Mouse (Mus musculus) limb, embryonic 14.5 days (tissue): ENCODE results near the gene Ly6g6e. TPM values are rescaled to one million over a fixed set of nuclear protein-coding genes. Genes with fewer than 3 reads are reported as not detected.
A peak's percentile ranks its signal among the peaks of the same experiment; 100 is the strongest.

Experiments used
- ATAC-seq: fragments of 200-750 bp; cut with Nextera tagmentation; 2 replicates; pipeline ENCODE4 v1.8.0; 2017; ENCODE audit warnings: low read depth, moderate number of reproducible peaks, moderate TSS enrichment; ENCODE audit not compliant: low FRiP score
- DNase-seq: peaks from one replicate; pipeline ENCODE4 v3.0.0-alpha.2; 2015; ENCODE audit warnings: low spot score
- H3K27ac ChIP-seq: fragments of 300-500 bp; sonication (generic); replicated peaks from 2 replicates; pipeline ENCODE4 v1.5.1; 2014; ENCODE audit warnings: low read depth, mild to moderate bottlenecking, low read length, moderate library complexity, mixed read lengths
- H3K27me3 ChIP-seq: fragments of 300-500 bp; sonication (generic); 2 replicates; pipeline ENCODE4 v1.6.1; 2014; ENCODE audit warnings: low read length, mixed read lengths; ENCODE audit not compliant: control insufficient read depth, insufficient read depth
- H3K36me3 ChIP-seq: fragments of 300-500 bp; sonication (generic); 2 replicates; pipeline ENCODE4 v1.6.1; 2014; ENCODE audit warnings: mild to moderate bottlenecking, low read length, moderate library complexity, mixed read lengths; ENCODE audit not compliant: control insufficient read depth, insufficient read depth
- H3K4me1 ChIP-seq: fragments of 300-500 bp; sonication (generic); 2 replicates; pipeline ENCODE4 v1.6.1; 2014; ENCODE audit warnings: antibody characterized with exemption, low read length, mixed read lengths; ENCODE audit not compliant: control insufficient read depth, insufficient read depth
- H3K4me2 ChIP-seq: fragments of 300-500 bp; sonication (generic); replicated peaks from 2 replicates; pipeline ENCODE4 v1.6.1; 2014; ENCODE audit warnings: low read depth, mild to moderate bottlenecking, low read length, moderate library complexity; ENCODE audit not compliant: severe bottlenecking
- H3K4me3 ChIP-seq: fragments of 300-500 bp; sonication (generic); replicated peaks from 2 replicates; pipeline ENCODE4 v1.5.1; 2014; ENCODE audit warnings: low read length
- H3K9ac ChIP-seq: fragments of 300-500 bp; sonication (generic); 2 replicates; pipeline ENCODE4 v1.6.1; 2014; ENCODE audit warnings: mild to moderate bottlenecking, low read depth, low read length, moderate library complexity; ENCODE audit not compliant: severe bottlenecking
- H3K9me3 ChIP-seq: fragments of 300-500 bp; sonication (generic); 2 replicates; pipeline ENCODE4 v1.6.1; 2016; ENCODE audit warnings: low read length; ENCODE audit not compliant: control insufficient read depth
- POLR2A ChIP-seq: fragments of 200-500 bp; IDR thresholded peaks from 2 replicates; pipeline ENCODE4 v1.8.0; 2012; ENCODE audit warnings: inconsistent platforms, mild to moderate bottlenecking, moderate library complexity, borderline replicate concordance; ENCODE audit not compliant: insufficient read depth, insufficient read length; ENCODE audit errors: extremely low read depth
- WGBS: fragments of 180-500 bp; shearing (Covaris S2); extraction: QIAGEN DNeasy Blood & Tissue Kit; methylation state at CpG from one replicate; pipeline ENCODE4 v1.1.7; 2014; 5-methylcytosine and 5-hydroxymethylcytosine counted together
- polyA plus RNA-seq, 2 experiments: library from polyadenylated mRNA; depleted of rRNA in 1 of 2; stranded (reverse) in 1 of 2; unstranded in 1 of 2; fragments of >200 nt; fragmentation: Nextera tagmentation in 1 of 2; extraction: Ambion mirVana in 1 of 2; gene quantifications; 2 replicates each; pipeline versions ENCODE4 v1.2.1 to v1.2.3; 2012 to 2014

Gene Ly6g6e
- polyA plus RNA-seq, 2 experiments, result 14.8 to 28.4 TPM

DNA sequence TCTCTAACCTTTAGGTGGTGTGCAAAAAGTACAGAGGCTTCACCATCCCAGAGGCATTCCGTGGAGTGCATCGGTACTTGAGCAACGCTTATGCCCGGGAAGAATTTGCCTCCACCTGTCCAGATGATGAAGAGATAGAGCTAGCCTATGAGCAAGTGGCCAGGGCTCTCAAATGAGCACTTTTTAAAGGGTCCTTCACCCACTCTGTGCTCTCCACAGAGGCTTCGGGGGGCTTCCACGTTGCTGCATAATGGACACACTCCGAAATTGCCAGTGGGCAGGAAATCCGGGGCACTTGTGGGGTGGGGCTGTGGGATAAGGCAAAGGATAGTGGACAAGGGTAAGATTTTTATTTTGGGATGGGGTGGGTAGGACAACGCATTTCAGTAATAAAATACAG is 18.4 kb upstream of the Ly6g6e start:
- Histone ChIP-seq H3K36me3 (peaks cover 76% of the 10 kb centered on the region), H3K27ac (no peak overlapping the region), H3K4me2 (peak overlapping the region; percentile 89; the same call in 1 of the 2 replicates), H3K9me3 (no peaks in the 10 kb centered on the region), H3K9ac (no peak overlapping the region), H3K4me3 (0 out of 2 replicates have a peak overlapping the region, but pooled peaks have one; percentile 61), H3K4me1 (peaks cover 12% of the 10 kb centered on the region), H3K27me3 (no peaks in the 10 kb centered on the region)
- no peak for TF ChIP-seq POLR2A
- WGBS, result 61% methylated on average over 9 of the region's 9 CpGs
- no peak for DNase-seq
- 0 out of 2 replicates have a peak, but pooled peaks have one; percentile 0 for ATAC-seq

DNA sequence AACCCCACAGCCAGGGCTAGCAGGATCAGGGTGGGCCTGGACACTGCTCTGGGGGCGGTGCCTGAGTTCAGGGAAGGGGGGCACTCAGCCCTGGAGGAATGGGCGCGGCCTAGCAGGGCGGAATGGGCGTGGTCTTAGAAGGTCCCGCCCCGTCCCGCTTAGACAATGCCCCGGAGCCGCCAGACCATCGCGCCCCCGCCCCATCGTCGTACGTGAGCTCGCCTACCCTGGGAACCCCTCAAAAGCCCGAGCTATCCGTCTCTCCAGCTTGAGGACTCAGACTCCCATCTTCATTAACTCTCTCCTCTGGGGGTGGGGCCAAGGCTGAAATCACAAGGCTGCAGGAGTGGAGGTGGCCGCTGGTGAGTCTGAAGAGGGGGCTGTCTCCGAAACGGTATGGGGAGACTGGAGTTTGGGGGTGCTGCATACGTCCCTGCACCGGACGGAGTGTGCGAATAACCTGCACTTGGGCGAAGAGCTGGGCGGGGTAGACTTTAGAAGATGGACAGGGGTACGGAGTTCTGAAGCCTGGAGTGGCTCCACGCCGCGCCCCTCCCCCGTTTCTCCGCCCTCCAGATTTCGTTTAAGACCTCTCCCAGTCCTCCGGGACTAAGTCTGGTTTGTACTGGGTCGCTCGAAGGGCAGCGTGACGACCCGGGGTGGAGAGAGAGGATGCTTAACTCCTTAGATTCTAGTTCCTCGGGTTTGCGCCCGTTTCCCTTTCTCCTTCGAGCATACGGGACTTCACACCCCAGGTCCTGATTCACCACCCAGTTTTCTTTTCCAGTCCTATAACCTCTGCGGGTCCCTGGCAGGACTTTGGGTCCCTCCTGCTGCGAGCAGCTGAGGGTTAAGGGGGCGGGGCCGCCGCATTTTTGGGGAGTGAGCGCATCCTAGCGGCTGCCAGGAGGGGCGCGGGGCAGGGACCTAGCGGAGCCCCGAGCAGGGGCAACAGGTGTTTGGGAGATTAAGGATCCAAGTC is 17.5 kb upstream of the Ly6g6e start, which contains the start of gene Ddah2:
Gene Ddah2 (plus strand): TSS at position 125 of the 982 bp plus-strand sequence.
- DNase-seq, result peak; percentile 99
- Histone ChIP-seq H3K4me3 (peak within 1 kb of the TSS; percentile 61), H3K4me1 (peaks cover 12% of the 10 kb centered on the region), H3K9ac (peak within 1 kb of the TSS; percentile 80), H3K27me3 (no peaks in the 10 kb centered on the region), H3K27ac (peak within 1 kb of the TSS; percentile 88), H3K4me2 (peak within 1 kb of the TSS; percentile 89), H3K36me3 (peaks cover 69% of the 10 kb centered on the region), H3K9me3 (no peaks in the 10 kb centered on the region)
- peak; percentile 44; the same call in 1 of the 2 replicates for TF ChIP-seq POLR2A
- under 1% methylated on average over 56 of the region's 57 CpGs for WGBS
- peak; percentile 92 for ATAC-seq

DNA sequence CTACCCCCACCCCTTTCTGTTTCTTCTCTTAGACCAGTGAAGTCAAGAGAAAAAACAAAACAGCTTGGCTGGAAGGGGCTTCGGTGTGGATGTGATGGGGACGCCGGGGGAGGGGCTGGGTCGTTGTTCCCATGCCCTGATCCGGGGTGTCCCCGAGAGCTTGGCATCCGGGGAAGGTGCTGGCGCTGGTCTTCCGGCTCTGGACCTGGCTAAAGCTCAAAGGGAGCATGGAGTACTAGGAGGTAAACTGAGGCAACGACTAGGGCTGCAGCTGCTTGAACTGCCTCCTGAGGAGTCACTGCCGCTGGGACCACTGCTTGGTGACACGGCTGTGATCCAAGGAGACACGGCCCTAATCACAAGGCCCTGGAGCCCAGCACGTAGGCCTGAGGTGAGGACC is 16.6 kb upstream of the Ly6g6e start:
- peaks cover 3% of the 10 kb centered on the region for H3K27me3 ChIP-seq
- peak overlapping the region; percentile 89 for H3K4me2 ChIP-seq
- H3K4me1 ChIP-seq, result peaks cover 21% of the 10 kb centered on the region
- whole genome bisulfite sequencing, result 33% methylated on average over 14 of the region's 14 CpGs
- H3K36me3 ChIP-seq, result peaks cover 61% of the 10 kb centered on the region
- H3K27ac ChIP-seq, result no peak overlapping the region; the same call in 1 of the 2 replicates
- no peak for DNase-seq
- H3K9ac ChIP-seq, result peak overlapping the region; percentile 80
- H3K4me3 ChIP-seq, result peak overlapping the region; percentile 61
- TF ChIP-seq POLR2A, result no peak
- no peaks in the 10 kb centered on the region for H3K9me3 ChIP-seq
- no peak for ATAC-seq

DNA sequence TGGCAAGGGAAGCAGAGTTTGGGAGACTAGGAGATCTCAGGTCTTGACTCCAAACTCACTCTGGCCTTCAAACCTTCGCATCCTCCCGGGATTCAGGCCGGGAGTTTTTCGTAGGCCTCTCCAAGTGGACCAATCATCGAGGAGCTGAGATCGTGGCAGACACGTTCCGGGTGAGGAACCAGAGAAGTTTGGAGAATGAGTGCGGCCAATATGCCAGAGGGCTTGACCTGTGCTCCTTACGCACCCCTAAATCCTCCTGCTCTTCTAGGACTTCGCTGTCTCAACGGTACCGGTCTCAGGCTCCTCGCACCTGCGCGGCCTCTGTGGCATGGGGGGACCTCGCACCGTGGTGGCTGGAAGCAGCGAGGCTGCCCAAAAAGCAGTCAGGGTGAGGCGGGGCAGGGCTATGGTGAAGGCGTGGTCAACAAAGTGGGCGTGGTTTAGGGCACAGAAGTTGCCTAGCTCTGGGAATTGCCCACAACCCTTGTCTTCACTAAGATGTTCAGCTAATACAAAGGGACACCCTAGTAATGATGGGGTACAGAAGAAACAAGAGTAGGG is 15.9 kb upstream of the Ly6g6e start:
- 55% methylated on average over 22 of the region's 22 CpGs for WGBS

DNA sequence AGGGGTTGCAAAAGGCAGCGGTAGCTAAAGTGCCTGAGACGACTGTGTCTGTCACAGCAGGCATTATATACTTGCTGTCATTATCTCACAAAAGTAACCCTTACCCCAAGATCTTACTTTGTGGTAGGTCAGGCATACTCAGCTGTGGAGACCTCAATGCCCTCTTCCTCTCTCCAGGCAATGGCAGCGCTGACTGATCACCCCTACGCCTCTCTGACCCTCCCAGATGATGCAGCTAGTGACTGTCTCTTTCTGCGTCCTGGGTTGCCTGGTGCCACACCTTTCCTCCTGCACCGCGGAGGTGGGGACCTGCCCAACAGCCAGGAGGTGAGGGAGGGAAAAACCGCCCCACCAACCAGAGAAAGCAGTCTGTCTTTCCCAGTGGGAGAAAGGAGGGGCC is 15.4 kb upstream of the Ly6g6e start:
- DNase-seq (no peak), ATAC-seq (no peak)
- 80% methylated on average over 8 of the region's 8 CpGs for WGBS
- no peak for TF ChIP-seq POLR2A
- Histone ChIP-seq H3K36me3 (peaks cover 49% of the 10 kb centered on the region), H3K4me1 (peaks cover 27% of the 10 kb centered on the region), H3K4me3 (no peak overlapping the region), H3K27ac (no peak overlapping the region), H3K4me2 (no peak overlapping the region), H3K27me3 (peaks cover 14% of the 10 kb centered on the region), H3K9ac (no peak overlapping the region), H3K9me3 (no peaks in the 10 kb centered on the region)

More for the DNA sequence above, 15.9 kb upstream of the Ly6g6e start:
- Histone ChIP-seq H3K9me3 (no peaks in the 10 kb centered on the region), H3K4me3 (peak overlapping the region; percentile 61), H3K9ac (no peak overlapping the region; the same call in 1 of the 2 replicates), H3K4me2 (peak overlapping the region; percentile 89), H3K36me3 (peaks cover 54% of the 10 kb centered on the region), H3K4me1 (peaks cover 27% of the 10 kb centered on the region), H3K27ac (no peak overlapping the region), H3K27me3 (peaks cover 9% of the 10 kb centered on the region)
- ATAC-seq (no peak), DNase-seq (no peak)
- TF ChIP-seq POLR2A, result no peak
